23 mouse cellular contexts compared by ENCODE assay signal in the genomic region with DNA sequence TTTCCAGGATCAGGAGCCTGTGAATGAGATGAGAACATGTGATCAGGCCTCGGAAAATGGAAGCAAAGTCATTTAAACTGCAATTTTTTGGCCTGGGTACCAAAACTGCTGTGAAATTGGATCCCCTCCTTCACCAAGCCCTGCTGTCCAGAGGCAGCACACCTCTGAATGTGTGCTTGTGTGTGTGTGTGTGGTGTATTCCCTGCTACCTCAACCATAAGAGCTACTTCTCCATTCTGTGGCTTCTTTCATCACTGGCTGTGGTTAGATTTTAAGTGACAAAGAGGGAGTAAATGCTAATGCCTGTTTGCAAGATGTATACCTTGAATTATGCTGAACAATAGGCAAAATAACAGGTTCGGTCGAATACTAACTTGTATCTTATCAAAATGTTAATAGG.
DNase-seq lines count a peak whose midpoint lies in the region; ATAC-seq and TF ChIP-seq lines count a peak whose summit lies in the region.
"Had no signal": no experiment of that assay in that cellular context is flagged by ENCODE, and none has a peak within 500 bp of the region (broad histone marks: within the 10 kb centered on the region; RNA-seq: fewer than 3 reads in every experiment).

No protein-coding gene starts in this region.

- no peak overlapping the region for H3K4me2 ChIP-seq in hindbrain, postnatal 0 days (ENCODE audit: low read depth, low read length)

- TF ChIP-seq CTCF in hindbrain, postnatal 0 days (IDR thresholded peaks at IDR 0.05; ENCODE audit: low read depth): no peak

- H3K9ac ChIP-seq in hindbrain, postnatal 0 days (replicated peaks; ENCODE audit: low read length): no peak overlapping the region

- peak; percentile 6 for DNase-seq in 416B (ENCODE audit: low read depth)
- no peak for DNase-seq in gastrocnemius, postnatal 36 days
- DNase-seq in hindbrain, postnatal 0 days (ENCODE audit: low spot score): no peak
- no peak for DNase-seq in lung, postnatal 14 days
- DNase-seq: adrenal gland, adult 2 months; adrenal gland, adult 8-10 months; adrenal gland, postnatal 10 days; adrenal gland, postnatal 14 days; adrenal gland, postnatal 25 days; adrenal gland, postnatal 36 days; B cell, adult 2 months; cerebellum, adult 11 months; cerebellum, adult 11-12 months; cerebellum, adult 18-20 months had no signal

- intact Hi-C loops in gastrocnemius, postnatal 36 days (cut with DNase I): no loop called here

- H3K4me3 ChIP-seq in hindbrain, postnatal 0 days (ENCODE audit: low read length): no peak overlapping the region

- 87% methylated on average over 3 of the region's 3 CpGs for WGBS in hindbrain, postnatal 0 days

- no peaks in the 10 kb centered on the region for H3K9me3 ChIP-seq in hindbrain, postnatal 0 days (ENCODE audit: low read length)
- H3K9me3 ChIP-seq: G1E had no signal

- no peaks in the 10 kb centered on the region for H3K4me1 ChIP-seq in hindbrain, postnatal 0 days (ENCODE audit: insufficient read depth, low read length)

- H3K27me3 ChIP-seq in hindbrain, postnatal 0 days (ENCODE audit: insufficient read depth, low read length): no peaks in the 10 kb centered on the region
- H3K27me3 ChIP-seq: CH12.LX had no signal

- H3K27ac ChIP-seq in hindbrain, postnatal 0 days: no peak overlapping the region

- peak; percentile 60; the same call in 1 of the 2 replicates for ATAC-seq in common myeloid progenitor, adult 5-6 weeks (replicated peaks; ENCODE audit: low read depth, poor library complexity, severe bottlenecking)
- peak; percentile 50; the same call in 1 of the 2 replicates for ATAC-seq in granulocyte monocyte progenitor cell, adult 5-6 weeks (replicated peaks; ENCODE audit: poor library complexity, severe bottlenecking)
- peak; percentile 60 for ATAC-seq in megakaryocyte progenitor cell, adult 5-6 weeks (replicated peaks; ENCODE audit: poor library complexity)
- no peak for ATAC-seq in hindbrain, postnatal 0 days
- ATAC-seq in megakaryocyte, adult 5-6 weeks (ENCODE audit: poor library complexity, severe bottlenecking): no peak
- ATAC-seq: activated CD4-positive, CD25-positive, alpha-beta regulatory T cell, adult 4 months; CD4-positive, CD25-positive, alpha-beta regulatory T cell, adult 4 months; Patski had no signal

- H3K36me3 ChIP-seq in hindbrain, postnatal 0 days (ENCODE audit: insufficient read depth, low read length): no peaks in the 10 kb centered on the region
- H3K36me3 ChIP-seq: G1E had no signal

Comparison
In these comparisons a context has a peak if more than half of its experiments do, and no peak if none do; other contexts are left out.
1. ATAC-seq: peak in common myeloid progenitor, adult 5-6 weeks (single experiment), granulocyte monocyte progenitor cell, adult 5-6 weeks (single experiment) and megakaryocyte progenitor cell, adult 5-6 weeks (single experiment); none in hindbrain, postnatal 0 days (single experiment) and megakaryocyte, adult 5-6 weeks (single experiment).